In genomic region chr5:140068506-140068905, GRCm38 (mm10) we compare ENCODE assay signal across 13 mouse cellular contexts.
DNase-seq lines count a peak whose midpoint lies in the region; ATAC-seq lines count a peak whose summit lies in the region.
"Had no signal": no experiment of that assay in that cellular context is flagged by ENCODE, and none has a peak within 500 bp of the region (broad histone marks: within the 10 kb centered on the region; RNA-seq: fewer than 3 reads in every experiment).

No protein-coding gene starts in this region.

- H3K4me2 ChIP-seq in embryonic facial prominence, embryonic 13.5 days: no peak overlapping the region
- no peak overlapping the region for H3K4me2 ChIP-seq in midbrain, embryonic 14.5 days (ENCODE audit: low read length)
- H3K4me2 ChIP-seq in midbrain, embryonic 16.5 days (ENCODE audit: low read length): no peak overlapping the region
- H3K4me2 ChIP-seq: hindbrain, embryonic 15.5 days; kidney, embryonic 15.5 days had no signal

- peak overlapping the region; percentile 7; the same call in 1 of the 2 replicates for H3K27ac ChIP-seq in embryonic facial prominence, embryonic 13.5 days
- no peak overlapping the region for H3K27ac ChIP-seq in embryonic facial prominence, embryonic 10.5 days (replicated peaks)
- H3K27ac ChIP-seq in midbrain, embryonic 14.5 days (replicated peaks; ENCODE audit: low read depth, low read length): no peak overlapping the region
- no peak overlapping the region for H3K27ac ChIP-seq in midbrain, embryonic 16.5 days (ENCODE audit: low read length)
- H3K27ac ChIP-seq: hindbrain, embryonic 15.5 days; kidney, embryonic 15.5 days had no signal

- peaks cover 13% of the 10 kb centered on the region for H3K36me3 ChIP-seq in embryonic facial prominence, embryonic 13.5 days
- H3K36me3 ChIP-seq in embryonic facial prominence, embryonic 10.5 days (replicated peaks): peaks cover 33% of the 10 kb centered on the region
- H3K36me3 ChIP-seq in midbrain, embryonic 14.5 days (ENCODE audit: control insufficient read depth, insufficient read depth, low read length): no peaks in the 10 kb centered on the region
- H3K36me3 ChIP-seq in midbrain, embryonic 16.5 days (ENCODE audit: control insufficient read depth, insufficient read depth, low read length): no peaks in the 10 kb centered on the region
- H3K36me3 ChIP-seq: hindbrain, embryonic 15.5 days had no signal

- DNase-seq in embryonic facial prominence, embryonic 10.5 days (ENCODE audit: low spot score): no peak
- DNase-seq in midbrain, embryonic 14.5 days: peak; percentile 24
- DNase-seq in ZHBTc4 (ENCODE audit: low read depth, low spot score): peak; percentile 98
- DNase-seq in ovary, postnatal 14 days (ENCODE audit: low spot score): peak; percentile 19
- no peak for DNase-seq in spleen, postnatal 4 days (ENCODE audit: low spot score in 2 of 2)
- DNase-seq in gastrocnemius, postnatal 36 days: no peak
- DNase-seq: cerebellum, adult 11 months; spleen, adult 18-20 months; thymus, adult 2 months had no signal

- intact Hi-C loops in gastrocnemius, postnatal 36 days (cut with DNase I): no loop called here

- ATAC-seq in embryonic facial prominence, embryonic 13.5 days (ENCODE audit: insufficient number of reproducible peaks, insufficient read depth, low FRiP score, low TSS enrichment, low read depth): no peak
- ATAC-seq in midbrain, embryonic 14.5 days (ENCODE audit: low FRiP score, low TSS enrichment): no peak
- ATAC-seq in midbrain, embryonic 16.5 days: no peak

- H3K27me3 ChIP-seq in embryonic facial prominence, embryonic 13.5 days: no peaks in the 10 kb centered on the region
- no peaks in the 10 kb centered on the region for H3K27me3 ChIP-seq in embryonic facial prominence, embryonic 10.5 days (replicated peaks; ENCODE audit: low read depth, poor library complexity, severe bottlenecking)
- no peaks in the 10 kb centered on the region for H3K27me3 ChIP-seq in midbrain, embryonic 14.5 days (ENCODE audit: control insufficient read depth, insufficient read depth, low read length)
- H3K27me3 ChIP-seq in midbrain, embryonic 16.5 days (ENCODE audit: control insufficient read depth, insufficient read depth, low read depth, low read length): no peaks in the 10 kb centered on the region
- H3K27me3 ChIP-seq: hindbrain, embryonic 15.5 days; kidney, embryonic 15.5 days had no signal

- WGBS in embryonic facial prominence, embryonic 13.5 days: 61% methylated on average over 5 of the region's 5 CpGs
- WGBS in embryonic facial prominence, embryonic 10.5 days: 88% methylated on average over 5 of the region's 5 CpGs
- WGBS in midbrain, embryonic 14.5 days: 74% methylated on average over 5 of the region's 5 CpGs
- WGBS in midbrain, embryonic 16.5 days: 68% methylated on average over 5 of the region's 5 CpGs

- peaks cover 39% of the 10 kb centered on the region for H3K4me1 ChIP-seq in embryonic facial prominence, embryonic 13.5 days
- peaks cover 20% of the 10 kb centered on the region for H3K4me1 ChIP-seq in embryonic facial prominence, embryonic 10.5 days
- H3K4me1 ChIP-seq in midbrain, embryonic 14.5 days (ENCODE audit: control insufficient read depth, insufficient read depth, low read length): peaks cover 5% of the 10 kb centered on the region
- peaks cover 6% of the 10 kb centered on the region for H3K4me1 ChIP-seq in midbrain, embryonic 16.5 days (ENCODE audit: control insufficient read depth, insufficient read depth, low read length)

- no peaks in the 10 kb centered on the region for H3K9me3 ChIP-seq in embryonic facial prominence, embryonic 13.5 days
- H3K9me3 ChIP-seq in embryonic facial prominence, embryonic 10.5 days: no peaks in the 10 kb centered on the region
- H3K9me3 ChIP-seq in midbrain, embryonic 14.5 days (ENCODE audit: control insufficient read depth, low read length): no peaks in the 10 kb centered on the region
- no peaks in the 10 kb centered on the region for H3K9me3 ChIP-seq in midbrain, embryonic 16.5 days (replicated peaks; ENCODE audit: control insufficient read depth, low read length, poor library complexity, severe bottlenecking)
- H3K9me3 ChIP-seq: hindbrain, embryonic 15.5 days; kidney, embryonic 15.5 days had no signal

- no peak overlapping the region for H3K4me3 ChIP-seq in embryonic facial prominence, embryonic 13.5 days
- H3K4me3 ChIP-seq in embryonic facial prominence, embryonic 10.5 days: no peak overlapping the region
- H3K4me3 ChIP-seq in midbrain, embryonic 14.5 days (replicated peaks; ENCODE audit: low read depth, low read length): no peak overlapping the region
- H3K4me3 ChIP-seq in midbrain, embryonic 16.5 days (ENCODE audit: low read depth, low read length): no peak overlapping the region
- H3K4me3 ChIP-seq: hindbrain, embryonic 15.5 days; kidney, embryonic 15.5 days had no signal

- H3K9ac ChIP-seq in embryonic facial prominence, embryonic 13.5 days: no peak overlapping the region
- no peak overlapping the region for H3K9ac ChIP-seq in midbrain, embryonic 14.5 days (replicated peaks; ENCODE audit: low read length)
- H3K9ac ChIP-seq in midbrain, embryonic 16.5 days (ENCODE audit: low read depth, low read length): no peak overlapping the region
- H3K9ac ChIP-seq: hindbrain, embryonic 15.5 days; kidney, embryonic 15.5 days had no signal

Comparison
In these comparisons a context has a peak if more than half of its experiments do, and no peak if none do; other contexts are left out.
1. DNase-seq: peak in midbrain, embryonic 14.5 days (single experiment), ZHBTc4 (single experiment) and ovary, postnatal 14 days (single experiment); none in embryonic facial prominence, embryonic 10.5 days (single experiment), spleen, postnatal 4 days (0 of 2) and gastrocnemius, postnatal 36 days (0 of 2).